Mouse (Mus musculus) mouse trophoblast stem cell (cell line): ENCODE results near the gene 3110082J24Rik.

ENCODE experiments used
- in situ Hi-C, 2 experiments: fragments of 300-500 bp; cut with MseI, MboI; formaldehyde crosslinking; loops; 2 replicates in 1 of 2; 3 replicates in 1 of 2; pipeline ENCODE4 v1.15.1; 2025

3110082J24Rik gene

DNA sequence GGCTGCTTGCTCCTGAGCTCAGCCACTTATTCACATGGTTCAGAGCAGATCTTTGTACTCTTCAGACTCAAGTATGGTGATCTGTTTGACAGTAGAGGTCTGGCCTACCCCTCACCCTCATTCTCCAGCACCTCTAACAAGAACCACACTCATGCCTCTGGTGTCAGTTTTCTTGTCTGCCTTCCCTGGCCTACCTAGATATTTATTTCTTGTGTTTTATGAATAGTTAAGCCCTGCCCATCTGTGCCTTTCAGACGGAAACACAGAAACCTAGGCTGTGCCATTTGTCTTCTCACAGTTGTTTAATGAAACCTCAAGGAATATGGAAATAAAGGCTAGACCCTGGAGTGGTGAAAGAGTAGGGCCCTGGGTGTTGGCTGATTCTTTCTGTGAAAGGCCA is 12.1 kb upstream of the 3110082J24Rik start:
- in situ Hi-C loops = no loop called here

DNA sequence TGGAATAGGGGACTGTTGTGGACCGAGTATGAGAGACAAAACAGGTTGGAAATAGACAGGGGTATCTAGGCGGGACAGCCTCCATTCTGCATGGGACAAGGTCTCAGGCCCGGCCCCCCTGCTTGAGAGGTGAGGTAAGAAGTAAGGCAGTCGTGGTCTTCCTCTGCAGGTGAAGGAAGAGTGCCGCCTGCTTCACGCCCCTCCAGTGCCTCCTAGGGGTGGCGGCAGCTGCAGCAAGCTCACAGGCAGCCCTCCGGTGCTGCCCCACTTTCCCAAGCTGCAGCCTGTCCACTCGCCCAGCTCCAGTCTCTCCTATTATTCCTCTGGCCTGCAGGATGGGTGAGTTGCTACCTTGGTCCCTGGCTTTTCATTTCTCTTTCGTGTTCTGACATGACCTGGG is 9.8 kb upstream of the 3110082J24Rik start:
- in situ Hi-C loops = no loop called here

DNA sequence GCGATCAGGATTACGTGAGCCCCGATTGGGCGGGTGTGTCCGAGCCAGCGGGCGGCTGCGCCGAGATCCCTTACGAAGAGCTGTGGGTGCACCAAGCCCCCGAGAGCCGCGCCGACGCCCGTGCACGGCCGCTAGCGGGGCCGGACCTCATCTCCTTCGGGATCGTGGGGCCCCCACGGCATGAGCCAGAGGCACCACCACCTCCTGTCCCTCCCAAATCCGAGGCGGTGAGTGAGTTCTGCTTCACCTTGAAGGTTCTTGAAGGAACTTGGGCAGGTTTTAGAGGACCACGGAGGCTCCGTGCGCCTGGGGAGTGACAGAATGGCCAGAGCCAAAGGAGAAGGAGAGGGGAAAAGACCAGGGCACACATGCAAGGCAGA is 8.9 kb upstream of the 3110082J24Rik start:
- in situ Hi-C loops = no loop called here

DNA sequence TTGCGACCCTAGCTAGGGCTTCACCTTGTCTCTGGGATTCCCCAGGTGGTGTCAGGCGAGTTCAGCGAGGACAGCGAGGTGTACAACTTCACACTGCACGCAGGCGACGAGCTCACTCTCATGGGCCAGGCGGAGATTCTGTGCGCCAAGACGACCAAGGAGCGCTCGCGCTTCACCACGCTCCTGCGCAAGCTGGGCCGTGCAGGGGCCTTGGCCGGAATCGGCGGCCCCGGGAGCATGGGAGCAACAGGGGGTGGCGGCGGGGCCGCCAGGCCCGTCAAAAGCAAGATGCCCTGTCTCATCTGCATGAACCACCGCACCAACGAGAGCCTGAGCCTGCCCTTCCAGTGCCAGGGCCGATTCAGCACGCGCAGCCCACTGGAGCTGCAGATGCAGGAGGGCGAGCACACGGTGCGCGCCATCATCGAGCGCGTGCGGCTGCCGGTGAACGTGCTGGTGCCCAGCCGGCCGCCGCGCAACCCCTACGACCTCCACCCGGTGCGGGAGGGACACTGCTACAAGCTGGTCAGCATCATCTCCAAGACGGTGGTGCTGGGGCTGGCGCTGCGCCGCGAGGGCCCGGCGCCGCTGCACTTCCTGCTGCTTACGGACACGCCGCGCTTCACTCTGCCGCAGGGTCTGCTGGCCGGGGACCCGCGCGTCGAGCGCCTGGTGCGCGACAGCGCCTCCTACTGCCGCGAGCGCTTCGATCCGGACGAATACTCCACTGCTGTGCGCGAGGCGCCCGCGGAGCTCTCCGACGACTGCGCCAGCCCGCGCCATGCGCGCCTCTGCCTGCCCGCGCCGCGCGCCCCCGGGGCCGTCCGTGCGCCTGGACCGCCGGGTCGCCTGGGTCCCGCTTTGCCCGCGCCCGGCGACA is 8.2 kb upstream of the 3110082J24Rik start:
- in situ Hi-C loops = no loop called here

DNA sequence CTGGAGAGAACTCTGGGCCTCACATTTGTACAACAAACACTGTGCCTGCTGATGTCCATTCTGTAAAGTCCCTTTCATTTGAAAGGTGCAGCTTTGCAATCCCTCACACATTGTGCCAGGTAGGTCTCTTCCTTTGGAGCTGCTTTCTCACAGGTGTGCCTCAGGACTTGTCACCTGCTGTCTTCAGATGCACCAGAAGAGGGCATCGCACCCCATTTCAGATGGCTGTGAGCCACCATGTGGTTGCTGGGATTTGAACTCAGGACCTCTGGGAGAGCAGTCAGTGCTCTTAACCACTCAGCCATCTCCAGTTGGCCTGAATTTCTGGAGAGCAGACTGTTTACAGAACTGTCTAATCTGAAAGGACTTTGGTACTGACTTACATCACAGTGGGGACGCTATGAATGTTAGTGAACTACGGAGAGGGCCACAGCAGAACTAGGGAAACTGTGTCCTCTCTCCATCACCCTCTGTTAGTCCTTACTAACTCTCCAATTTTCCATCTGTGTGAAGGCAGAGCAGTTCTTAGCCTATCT is 6.7 kb upstream of the 3110082J24Rik start:
- in situ Hi-C loops = no loop called here

DNA sequence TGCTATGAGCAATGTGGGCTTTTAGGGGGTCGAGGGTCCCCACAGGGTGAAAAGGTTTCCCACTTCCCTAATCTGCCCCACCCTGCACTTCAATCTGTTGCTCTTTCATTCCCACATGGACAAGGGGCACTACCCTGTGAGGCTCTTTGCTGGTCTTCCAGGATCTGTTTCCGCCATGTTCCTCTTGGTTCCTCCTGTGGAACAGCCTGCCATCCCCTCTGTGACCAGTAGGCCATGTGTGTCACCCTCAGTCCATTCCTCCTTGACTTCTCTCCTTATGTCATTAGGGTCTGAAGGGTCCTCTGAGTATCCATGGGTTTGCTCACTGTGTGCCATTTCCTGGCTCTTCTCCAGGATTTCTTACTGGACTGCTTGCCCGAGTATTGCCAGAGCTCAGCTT is 5.9 kb upstream of the 3110082J24Rik start:
- in situ Hi-C loops = no loop called here

DNA sequence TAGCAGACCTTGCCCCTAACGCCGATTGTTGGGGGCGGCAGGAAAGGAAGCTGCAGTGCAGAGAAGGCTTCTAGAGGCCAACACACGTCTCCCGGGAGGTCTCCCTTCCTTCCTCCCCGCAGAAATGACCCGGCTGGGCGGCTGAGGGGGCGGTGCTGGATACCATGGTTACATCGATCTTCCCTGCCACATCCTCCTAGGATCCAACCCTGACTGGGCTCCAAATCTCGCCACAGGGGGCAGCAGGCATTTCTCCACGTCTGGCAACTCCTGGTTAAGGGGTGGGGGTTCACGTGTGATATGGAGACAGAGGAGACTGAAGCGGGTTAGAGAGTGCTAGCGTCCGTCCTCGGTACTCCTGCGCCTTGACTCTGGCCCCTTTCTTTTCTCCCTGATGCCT is 5.2 kb upstream of the 3110082J24Rik start:
- in situ Hi-C loops = no loop called here

DNA sequence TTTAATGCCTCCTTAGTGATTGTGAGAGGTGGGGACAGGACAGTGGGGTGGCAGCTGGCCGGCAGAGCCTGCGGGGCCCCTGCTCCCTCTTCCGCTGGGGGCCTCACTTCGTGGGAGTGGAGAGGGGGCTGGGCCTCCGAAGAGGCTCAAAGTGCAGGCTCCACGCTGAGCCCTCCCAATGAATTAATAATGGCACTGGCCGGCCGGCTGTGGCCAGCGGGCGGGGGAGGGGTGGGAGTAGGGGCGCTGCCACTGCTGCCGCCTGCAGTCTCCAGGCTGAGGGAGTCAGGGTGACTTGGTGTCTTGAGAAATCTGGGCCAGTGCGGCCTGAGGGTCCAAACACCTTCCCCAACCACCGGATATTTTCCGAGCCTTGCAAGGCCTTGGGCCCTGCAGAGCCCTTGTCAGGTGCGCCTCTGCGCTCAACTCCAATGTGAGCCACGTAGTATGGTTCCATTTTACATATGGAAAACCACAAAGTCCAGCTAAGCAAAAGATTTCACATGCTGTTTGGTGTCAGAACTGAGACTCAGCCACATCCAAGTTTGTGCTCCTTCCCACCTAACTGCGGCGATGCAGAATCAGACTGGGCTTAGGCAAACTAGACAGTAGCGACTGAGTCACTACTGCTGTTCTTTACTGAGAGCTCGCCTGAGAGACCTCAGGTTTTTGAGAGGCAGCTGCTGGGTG is 4.6 kb upstream of the 3110082J24Rik start:
- in situ Hi-C loops = no loop called here

DNA sequence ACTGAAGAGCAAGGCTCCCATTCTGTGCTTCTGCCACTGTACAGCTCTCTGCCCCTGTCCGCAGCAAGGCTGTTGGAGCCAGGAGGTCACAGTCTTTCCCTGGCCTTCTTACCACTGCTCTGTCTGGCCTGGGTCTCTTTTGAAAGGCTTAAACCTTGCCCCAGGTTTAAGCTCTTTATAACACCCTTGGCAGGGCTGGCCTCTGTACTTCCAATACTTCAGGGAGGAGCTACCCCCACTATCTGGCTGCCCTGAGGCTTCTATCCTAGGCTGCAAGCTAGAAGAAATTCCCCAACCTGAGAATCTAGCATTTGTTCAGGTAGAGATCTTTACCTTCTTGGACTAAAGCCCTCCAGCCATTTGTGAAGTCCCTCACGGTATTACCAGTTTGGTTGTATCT is 4.0 kb upstream of the 3110082J24Rik start:
- in situ Hi-C loops = no loop called here

DNA sequence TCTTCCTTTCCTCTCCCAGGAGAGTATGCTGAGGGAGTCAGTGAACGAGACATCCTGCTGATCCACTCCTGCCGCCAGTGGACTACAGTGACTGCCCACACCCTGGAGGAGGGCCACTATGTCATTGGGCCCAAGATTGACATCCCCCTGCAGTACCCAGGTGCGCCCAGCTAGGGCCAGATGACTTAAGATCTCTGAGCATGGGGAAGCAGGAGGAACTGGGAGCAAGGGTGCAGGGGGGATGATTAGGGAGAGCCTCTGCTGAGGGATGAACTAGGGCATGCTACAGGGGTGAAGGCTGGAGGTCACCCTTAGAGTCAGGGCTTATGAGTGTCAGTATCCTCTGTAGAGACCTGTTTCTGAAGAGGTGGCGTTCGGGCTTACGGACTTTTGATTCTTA is 2.3 kb upstream of the 3110082J24Rik start:
- in situ Hi-C loops = no loop called here

DNA sequence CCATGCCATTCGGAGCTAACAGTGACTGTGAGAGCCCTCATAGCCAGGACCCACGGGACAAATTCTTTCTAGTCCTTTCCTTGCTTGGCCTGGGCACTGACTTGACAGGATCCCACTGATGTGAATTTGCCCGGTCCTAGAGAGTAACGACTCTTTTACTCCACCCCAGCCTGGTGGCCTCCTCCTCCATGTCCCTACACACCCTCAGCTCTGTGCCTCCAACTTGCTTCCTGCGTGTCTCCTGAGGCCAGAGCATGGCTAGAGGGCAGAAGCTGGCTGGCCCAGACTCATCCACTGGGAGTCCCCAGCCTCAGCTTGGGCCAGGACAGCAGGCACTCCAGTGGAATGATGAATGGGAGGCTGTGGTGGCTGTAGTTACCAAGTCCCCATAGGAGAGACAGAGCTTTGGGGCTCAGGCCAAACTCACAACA is 1.7 kb upstream of the 3110082J24Rik start:
- in situ Hi-C loops = no loop called here

DNA sequence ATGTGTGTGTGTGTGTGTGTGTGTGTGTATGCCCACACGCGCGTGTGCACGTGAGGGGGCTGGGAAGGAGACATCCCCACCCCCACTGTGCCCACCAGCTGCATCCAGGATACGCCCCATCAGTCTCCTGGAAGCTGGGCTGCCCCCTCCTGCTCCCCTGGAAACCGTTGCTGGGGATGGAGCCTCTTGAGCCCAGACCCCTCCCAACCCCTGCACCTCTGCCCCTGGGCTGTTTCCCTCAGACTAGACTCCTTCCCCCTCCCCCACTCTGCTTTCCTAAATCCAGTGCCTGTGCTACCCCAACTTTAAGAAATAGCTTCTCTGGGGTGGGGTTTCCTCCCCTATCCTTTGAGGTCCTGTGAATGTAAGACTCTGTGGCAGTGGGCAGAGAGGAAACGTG is 1.3 kb upstream of the 3110082J24Rik start:
- in situ Hi-C loops = no loop called here

DNA sequence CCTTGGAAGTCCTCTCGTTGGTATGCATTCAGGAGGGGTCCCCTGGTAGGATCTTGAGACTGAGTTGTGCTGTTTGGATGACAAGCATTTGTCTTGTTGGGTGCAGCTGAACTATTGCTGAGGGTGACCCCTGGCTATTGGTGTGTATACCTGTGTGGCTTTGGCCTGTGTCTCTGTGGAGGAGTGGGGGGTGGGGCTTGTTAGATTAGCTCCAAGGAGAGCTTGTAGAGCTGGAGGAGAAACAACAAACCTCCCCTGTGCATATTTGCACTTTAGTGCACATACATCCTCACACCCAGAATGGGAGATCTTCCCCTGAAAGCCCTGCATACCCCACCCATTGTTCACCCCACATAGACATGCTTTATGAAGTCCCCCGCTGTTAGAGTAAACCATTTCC is 870 bp upstream of the 3110082J24Rik start:
- in situ Hi-C loops = no loop called here

DNA sequence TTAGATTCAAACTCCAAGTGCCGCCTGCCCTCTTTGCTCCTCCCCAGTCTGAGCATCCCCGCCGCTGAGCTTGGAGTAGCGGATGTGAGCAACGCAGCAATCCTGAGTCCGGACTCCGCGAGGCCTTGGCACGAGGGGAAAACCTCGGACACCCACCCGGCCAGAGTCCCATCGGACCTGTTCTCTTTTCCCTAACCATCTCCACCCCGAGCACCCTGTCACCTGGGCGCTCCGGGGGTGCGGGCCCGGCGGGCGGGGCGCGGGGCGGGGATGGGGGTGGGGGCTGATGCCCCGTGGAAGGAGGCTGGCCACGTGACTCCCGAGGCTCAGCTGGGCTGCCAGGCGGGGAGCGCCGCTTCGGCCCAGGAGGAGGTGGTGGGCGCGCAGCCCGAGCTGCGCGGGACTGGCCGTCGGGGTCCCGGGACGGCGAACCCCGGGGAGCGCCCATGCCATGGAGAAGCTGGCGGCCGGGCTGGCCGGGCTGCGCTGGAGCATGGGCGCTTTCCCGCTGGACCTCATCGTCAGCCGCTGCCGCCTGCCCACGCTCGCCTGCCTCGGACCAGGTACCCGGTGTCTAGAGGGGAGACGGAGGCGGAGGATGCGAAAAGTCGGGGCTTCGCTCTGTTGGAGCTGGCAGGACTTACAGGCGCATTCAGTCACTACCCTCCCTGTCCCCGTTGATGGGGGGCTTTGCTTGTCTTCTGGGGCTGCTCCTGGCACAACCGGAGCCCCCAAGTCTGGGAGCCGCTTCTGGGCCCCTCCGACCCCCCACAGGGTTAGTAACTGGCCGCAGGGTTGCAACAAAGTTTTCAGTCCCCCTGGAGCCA is 832 bp downstream of the 3110082J24Rik start, which contains the start of gene Garem2:
Gene Garem2, plus strand, starts transcription at position 321 of the 827 bp plus-strand sequence.
- in situ Hi-C loops = no loop called here

DNA sequence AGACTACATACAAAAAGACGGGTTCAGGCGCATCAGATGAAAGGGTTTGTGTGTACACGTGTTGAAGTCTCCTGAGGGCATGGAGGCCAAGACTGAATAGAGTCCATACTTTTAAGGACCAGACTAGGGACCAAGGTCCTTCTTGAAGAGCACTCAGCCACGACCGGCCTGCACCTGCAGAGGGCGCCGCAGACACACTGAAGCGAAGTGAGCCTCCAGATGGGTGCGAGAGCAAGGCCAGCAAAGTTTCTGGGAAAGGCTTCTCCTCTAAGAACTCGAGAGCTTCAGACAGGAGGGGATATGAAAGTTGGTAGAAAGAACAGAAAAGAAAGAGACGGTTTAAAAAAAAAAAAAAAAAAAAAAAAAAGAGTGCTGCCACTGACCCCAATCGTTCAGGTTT is 1.5 kb downstream of the 3110082J24Rik start:
- in situ Hi-C loops = no loop called here

DNA sequence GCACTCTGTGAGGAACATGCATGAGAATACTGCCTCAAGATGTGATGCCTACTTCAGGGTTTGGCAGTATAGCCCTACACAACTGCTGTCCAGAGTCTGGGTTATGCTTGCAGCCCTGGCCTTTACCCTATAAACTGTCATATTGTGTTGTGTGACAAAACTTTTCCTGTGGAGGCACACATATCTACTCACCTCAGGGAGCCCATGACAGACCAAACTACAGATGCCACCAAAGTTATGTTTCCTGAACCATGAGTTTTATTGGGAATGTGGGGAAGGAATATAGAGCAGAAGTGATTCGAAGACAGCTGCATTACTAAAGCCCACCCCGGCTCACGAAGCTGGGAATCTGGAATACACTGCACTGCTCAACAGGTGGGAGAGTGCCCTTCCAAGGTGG is 2.5 kb downstream of the 3110082J24Rik start:
- in situ Hi-C loops = no loop called here

DNA sequence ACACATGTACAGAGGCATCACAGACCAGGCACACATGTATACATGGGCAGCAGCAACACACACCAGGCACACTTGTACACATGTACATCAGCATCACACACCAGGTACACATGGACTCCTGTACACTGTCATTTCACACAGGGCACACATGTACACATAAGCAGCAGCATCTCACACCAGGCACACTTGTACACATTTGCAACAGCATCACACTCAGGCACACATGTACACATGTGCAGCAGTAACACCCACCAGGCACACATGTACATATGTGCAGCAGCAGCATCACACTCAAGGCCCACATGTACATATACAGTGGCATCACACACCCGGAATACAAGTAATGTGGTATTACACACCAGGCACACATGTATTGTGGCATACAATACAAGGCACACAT is 7.6 kb downstream of the 3110082J24Rik start:
- in situ Hi-C loops = no loop called here

DNA sequence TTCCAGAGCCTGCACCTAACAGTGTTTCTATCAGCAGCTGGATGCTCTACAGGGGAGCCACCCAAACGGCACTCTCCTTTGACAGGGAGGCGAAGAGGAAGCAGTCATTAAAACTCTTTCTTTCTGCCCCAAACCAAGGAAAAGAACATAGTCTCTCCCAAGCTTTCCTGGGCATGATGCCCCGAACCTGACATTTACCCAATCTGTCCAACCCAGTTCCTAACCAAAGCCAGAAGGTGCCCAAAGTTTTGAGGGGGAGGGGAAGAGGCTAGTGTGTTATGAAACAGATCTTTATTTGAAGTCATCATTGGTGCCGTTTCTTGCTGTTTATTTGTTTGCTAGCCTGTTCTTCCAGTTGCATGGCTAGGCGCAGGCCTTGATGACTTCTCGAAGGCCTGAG is 10.2 kb downstream of the 3110082J24Rik start:
- in situ Hi-C loops = no loop called here

DNA sequence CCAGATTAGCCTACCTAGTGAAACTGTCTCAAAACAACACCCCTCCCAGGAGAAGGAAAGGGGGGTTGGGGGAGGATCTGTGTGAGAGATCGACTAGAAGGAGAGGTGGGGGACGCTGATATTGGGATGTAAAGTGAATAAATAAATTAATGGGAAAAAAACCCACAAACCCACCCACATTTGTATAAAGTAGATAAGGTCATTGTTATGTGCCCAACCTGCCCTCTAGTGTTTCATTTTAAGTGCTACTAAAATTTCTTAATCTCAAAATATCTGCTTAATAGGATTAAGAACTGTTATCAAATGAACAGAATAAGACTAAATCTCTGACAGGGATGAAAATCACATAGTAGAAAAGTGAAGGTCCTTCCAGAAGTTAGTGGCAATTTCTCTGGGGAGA is 11.5 kb downstream of the 3110082J24Rik start:
- in situ Hi-C loops = no loop called here

DNA sequence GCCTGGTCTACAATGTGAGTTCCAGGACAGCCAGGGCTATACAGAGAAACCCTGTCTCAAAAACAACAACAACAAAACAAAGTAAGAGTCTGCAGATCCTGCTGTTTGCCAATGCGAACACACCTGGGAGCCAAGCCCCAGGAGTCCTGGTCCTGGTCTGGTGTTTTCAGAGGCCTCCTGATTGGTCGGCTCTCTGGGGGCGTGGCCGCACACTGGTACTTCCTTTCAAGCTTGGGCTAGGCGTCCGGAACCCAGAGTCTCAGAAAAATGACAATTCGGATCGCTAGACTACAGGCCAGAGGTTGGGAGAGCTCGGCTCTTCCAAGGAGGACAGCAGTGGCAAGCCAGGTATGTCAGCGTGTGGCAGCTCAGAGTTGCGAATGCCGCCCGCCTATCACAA is 13.2 kb downstream of the 3110082J24Rik start:
- in situ Hi-C loops = no loop called here

DNA sequence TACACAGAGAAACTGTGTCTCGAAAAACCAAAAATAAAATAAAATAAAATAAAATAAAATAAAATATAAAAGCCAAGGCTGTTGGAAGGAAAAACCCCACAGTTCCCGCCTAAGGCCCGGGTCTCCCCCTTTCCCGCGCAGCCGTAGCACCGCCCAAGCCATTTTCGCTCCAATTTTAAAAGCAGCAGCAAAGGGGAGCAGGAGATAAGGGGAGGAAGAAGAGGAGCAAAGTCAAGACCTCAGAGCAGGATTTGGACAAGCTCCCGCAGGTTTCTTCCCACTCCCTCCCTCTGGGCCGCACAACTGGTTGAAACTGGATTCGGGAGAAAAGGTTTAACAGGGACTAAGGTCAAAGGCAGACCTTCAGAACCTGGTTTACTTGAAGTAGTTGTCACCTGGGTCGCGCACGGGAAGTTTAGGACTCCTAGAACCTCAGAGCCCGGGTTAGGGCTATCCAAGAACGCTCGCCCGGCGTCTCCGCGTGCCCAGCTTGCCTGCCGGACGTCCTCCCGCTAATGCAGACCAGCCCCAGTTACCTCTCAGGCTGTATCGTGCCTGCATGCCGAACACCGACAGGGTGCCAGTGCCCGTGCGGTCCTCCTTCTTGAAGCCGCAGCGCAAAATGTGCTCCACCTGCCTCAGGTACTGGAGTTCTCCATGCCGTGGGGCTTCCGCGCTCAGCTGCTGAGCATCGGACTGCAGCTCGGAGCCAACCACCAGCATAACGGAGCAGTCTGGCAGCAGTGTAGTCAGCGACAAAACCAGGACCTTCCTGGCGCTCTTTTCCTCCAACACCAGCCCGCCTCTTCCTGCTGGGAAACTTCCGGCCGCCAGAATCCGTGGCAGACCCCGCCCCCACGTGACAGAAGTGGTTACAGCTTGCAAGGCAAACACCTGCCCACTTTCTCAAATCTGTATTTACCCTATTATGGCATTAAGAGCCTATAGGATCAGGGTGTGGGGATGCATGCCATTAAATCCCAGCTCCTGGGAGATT is 32.8 kb downstream of the 3110082J24Rik start, which contains the start of gene Tyms:
Gene Tyms, minus strand, starts transcription at position 793 of the 997 bp plus-strand sequence.
- in situ Hi-C loops = no loop called here
